Mouse (Mus musculus): ENCODE data around the gene Olfr608.

- no peak for TF ChIP-seq POLR2A (IDR thresholded peaks at IDR 0.05; ENCODE audit: borderline replicate concordance, control insufficient read depth, low read depth, low read length)
- TF ChIP-seq CTCF (IDR thresholded peaks at IDR 0.05; ENCODE audit: control insufficient read depth, insufficient read depth, low read length), result no peak
Measured at GRCm38 (mm10) chr7:103497962-103498361, 28.3 kb downstream of the Olfr608 start, which contains the start of gene Olfr609.

Data from bone marrow, adult 2 months (tissue).